Mouse (Mus musculus): ENCODE measurements around the gene Kif22.

- TF ChIP-seq POLR2A (IDR thresholded peaks at IDR 0.05; ENCODE audit: control insufficient read depth in 1 of 2, insufficient read depth in 1 of 2, low read depth in 1 of 2, low read length in 2 of 2, poor library complexity in 1 of 2): no peak
- TF ChIP-seq CTCF (IDR thresholded peaks at IDR 0.05 in 2 of 3, conservative IDR thresholded peaks at IDR 0.05 in 1 of 3; ENCODE audit: control insufficient read depth in 1 of 3, insufficient read depth in 1 of 3, low read depth in 2 of 3, low read length in 3 of 3, poor library complexity in 1 of 3, severe bottlenecking in 1 of 3): no peak
- TF ChIP-seq USF1 (IDR thresholded peaks at IDR 0.05; ENCODE audit: low read depth, low read length): no peak
- no peak for TF ChIP-seq EP300 (IDR thresholded peaks at IDR 0.05; ENCODE audit: low read depth in 1 of 2, low read length in 2 of 2)
- no peak for TF ChIP-seq UBTF (IDR thresholded peaks at IDR 0.05; ENCODE audit: borderline replicate concordance, insufficient read depth, low read depth, low read length)
- TF ChIP-seq POLR2AphosphoS5 (IDR thresholded peaks at IDR 0.05; ENCODE audit: borderline replicate concordance, low read depth, low read length): no peak
- no peak for TF ChIP-seq ELF1 (IDR thresholded peaks at IDR 0.05; ENCODE audit: low read depth, low read length)
- TF ChIP-seq ZNF384 (IDR thresholded peaks at IDR 0.05; ENCODE audit: low read depth, low read length): no peak
- no peak for TF ChIP-seq SIN3A (IDR thresholded peaks at IDR 0.05; ENCODE audit: low read length)
- TF ChIP-seq MAFK (IDR thresholded peaks at IDR 0.05; ENCODE audit: borderline replicate concordance, low read depth, low read length): no peak
- TF ChIP-seq GATA1 (IDR thresholded peaks at IDR 0.05; ENCODE audit: low read depth, low read length): peak; percentile 71
These were observed 60.2 kb downstream of the Kif22 start for GRCm38 (mm10) chr7:126982054-126982453.
